Mouse (Mus musculus): ENCODE data around the gene Tnfaip3. TPM values are rescaled to one million over a fixed set of nuclear protein-coding genes. Genes with fewer than 3 reads are reported as not detected.

Gene Tnfaip3
- polyA plus RNA-seq, 1 experiment from 2014 or later: 3.3 TPM

GRCm38 (mm10) chr10:18991057-18991456 is 24.4 kb downstream of the Tnfaip3 start:
- no peak overlapping the region for H3K27ac ChIP-seq
- no peaks in the 10 kb centered on the region for H3K9me3 ChIP-seq
- H3K4me2 ChIP-seq (replicated peaks): no peak overlapping the region
- H3K9ac ChIP-seq: no peak overlapping the region
- no peaks in the 10 kb centered on the region for H3K36me3 ChIP-seq
- 93% methylated on average over 4 of the region's 4 CpGs for WGBS
- no peak for ATAC-seq (ENCODE audit: insufficient number of reproducible peaks, insufficient read depth, low FRiP score, low TSS enrichment)
- H3K27me3 ChIP-seq: no peaks in the 10 kb centered on the region
- H3K4me3 ChIP-seq: no peak overlapping the region
- 0 out of 2 replicates have a peak, but pooled peaks cover 5% of the 10 kb centered on the region for H3K4me1 ChIP-seq

- ATAC-seq (ENCODE audit: insufficient number of reproducible peaks, insufficient read depth, low FRiP score, low TSS enrichment): no peak
- Histone ChIP-seq H3K27me3 (no peaks in the 10 kb centered on the region), H3K9ac (no peak overlapping the region), H3K9me3 (no peaks in the 10 kb centered on the region), H3K4me3 (no peak overlapping the region), H3K4me2 (replicated peaks) (no peak overlapping the region), H3K27ac (no peak overlapping the region), H3K4me1 (0 out of 2 replicates have a peak, but pooled peaks cover 5% of the 10 kb centered on the region), H3K36me3 (no peaks in the 10 kb centered on the region)
- 78% methylated on average over 2 of the region's 2 CpGs for WGBS
Observed at GRCm38 (mm10) chr10:18987907-18988199, 27.6 kb downstream of the Tnfaip3 start.

GRCm38 (mm10) chr10:18987046-18987906 is 28.2 kb downstream of the Tnfaip3 start:
- Histone ChIP-seq H3K4me2 (replicated peaks) (no peak overlapping the region), H3K27ac (no peak overlapping the region), H3K9ac (no peak overlapping the region), H3K4me1 (0 out of 2 replicates have a peak, but pooled peaks cover 5% of the 10 kb centered on the region), H3K9me3 (no peaks in the 10 kb centered on the region), H3K27me3 (no peaks in the 10 kb centered on the region), H3K4me3 (no peak overlapping the region), H3K36me3 (no peaks in the 10 kb centered on the region)
- no peak for ATAC-seq (ENCODE audit: insufficient number of reproducible peaks, insufficient read depth, low FRiP score, low TSS enrichment)
- 17% methylated on average over 2 of the region's 2 CpGs for WGBS

- H3K27ac ChIP-seq: no peak overlapping the region
- H3K4me2 ChIP-seq (replicated peaks): no peak overlapping the region
- no peak overlapping the region for H3K9ac ChIP-seq
- no peak for ATAC-seq (ENCODE audit: insufficient number of reproducible peaks, insufficient read depth, low FRiP score, low TSS enrichment)
- no peaks in the 10 kb centered on the region for H3K27me3 ChIP-seq
- no peaks in the 10 kb centered on the region for H3K36me3 ChIP-seq
- WGBS: 79% methylated on average over 3 of the region's 3 CpGs
- no peak overlapping the region for H3K4me3 ChIP-seq
- H3K4me1 ChIP-seq: 0 out of 2 replicates have a peak, but pooled peaks cover 5% of the 10 kb centered on the region
- no peaks in the 10 kb centered on the region for H3K9me3 ChIP-seq
Observed at GRCm38 (mm10) chr10:18985516-18985915, 29.9 kb downstream of the Tnfaip3 start.

- Histone ChIP-seq H3K9me3 (no peaks in the 10 kb centered on the region), H3K9ac (no peak overlapping the region), H3K36me3 (no peaks in the 10 kb centered on the region), H3K27me3 (no peaks in the 10 kb centered on the region), H3K27ac (no peak overlapping the region), H3K4me2 (replicated peaks) (no peak overlapping the region), H3K4me1 (0 out of 2 replicates have a peak, but pooled peaks cover 5% of the 10 kb centered on the region), H3K4me3 (no peak overlapping the region)
- no peak for ATAC-seq (ENCODE audit: insufficient number of reproducible peaks, insufficient read depth, low FRiP score, low TSS enrichment)
- 75% methylated on average over 6 of the region's 6 CpGs for WGBS
Observed at GRCm38 (mm10) chr10:18983514-18983913, 31.9 kb downstream of the Tnfaip3 start.

- H3K9me3 ChIP-seq: no peaks in the 10 kb centered on the region
- H3K36me3 ChIP-seq: no peaks in the 10 kb centered on the region
- ATAC-seq (ENCODE audit: insufficient number of reproducible peaks, insufficient read depth, low FRiP score, low TSS enrichment): no peak
- no peak overlapping the region for H3K4me2 ChIP-seq (replicated peaks)
- H3K27me3 ChIP-seq: no peaks in the 10 kb centered on the region
- H3K27ac ChIP-seq: no peak overlapping the region
- H3K4me1 ChIP-seq: no peaks in the 10 kb centered on the region
- no peak overlapping the region for H3K4me3 ChIP-seq
- 79% methylated on average over 3 of the region's 3 CpGs for WGBS
- H3K9ac ChIP-seq: no peak overlapping the region
Observed at GRCm38 (mm10) chr10:18974486-18974885, 41.0 kb downstream of the Tnfaip3 start.

- Histone ChIP-seq H3K4me3 (no peak overlapping the region), H3K9me3 (no peaks in the 10 kb centered on the region), H3K36me3 (no peaks in the 10 kb centered on the region), H3K27ac (no peak overlapping the region), H3K4me1 (no peaks in the 10 kb centered on the region), H3K9ac (no peak overlapping the region), H3K4me2 (replicated peaks) (no peak overlapping the region), H3K27me3 (no peaks in the 10 kb centered on the region)
- no peak for ATAC-seq (ENCODE audit: insufficient number of reproducible peaks, insufficient read depth, low FRiP score, low TSS enrichment)
- WGBS: 90% methylated on average over 10 of the region's 10 CpGs
Observed at GRCm38 (mm10) chr10:18966893-18967292, 48.6 kb downstream of the Tnfaip3 start.

GRCm38 (mm10) chr10:18965601-18966000 is 49.9 kb downstream of the Tnfaip3 start:
- Histone ChIP-seq H3K9ac (no peak overlapping the region), H3K4me2 (replicated peaks) (no peak overlapping the region), H3K9me3 (no peaks in the 10 kb centered on the region), H3K36me3 (no peaks in the 10 kb centered on the region), H3K4me3 (no peak overlapping the region), H3K27me3 (no peaks in the 10 kb centered on the region), H3K4me1 (no peaks in the 10 kb centered on the region), H3K27ac (no peak overlapping the region)
- WGBS: 83% methylated on average over 4 of the region's 4 CpGs
- no peak for ATAC-seq (ENCODE audit: insufficient number of reproducible peaks, insufficient read depth, low FRiP score, low TSS enrichment)

GRCm38 (mm10) chr10:18964856-18965255 is 50.6 kb downstream of the Tnfaip3 start:
- Histone ChIP-seq H3K9ac (no peak overlapping the region), H3K4me2 (replicated peaks) (no peak overlapping the region), H3K27me3 (no peaks in the 10 kb centered on the region), H3K4me1 (no peaks in the 10 kb centered on the region), H3K36me3 (no peaks in the 10 kb centered on the region), H3K27ac (no peak overlapping the region), H3K4me3 (no peak overlapping the region), H3K9me3 (no peaks in the 10 kb centered on the region)
- ATAC-seq (ENCODE audit: insufficient number of reproducible peaks, insufficient read depth, low FRiP score, low TSS enrichment): no peak
- 67% methylated on average over 7 of the region's 7 CpGs for WGBS

- Histone ChIP-seq H3K36me3 (no peaks in the 10 kb centered on the region), H3K4me1 (no peaks in the 10 kb centered on the region), H3K4me2 (replicated peaks) (no peak overlapping the region), H3K4me3 (no peak overlapping the region), H3K9ac (no peak overlapping the region), H3K27me3 (no peaks in the 10 kb centered on the region), H3K27ac (no peak overlapping the region), H3K9me3 (no peaks in the 10 kb centered on the region)
- WGBS: 51% methylated on average over 13 of the region's 14 CpGs
- ATAC-seq (ENCODE audit: insufficient number of reproducible peaks, insufficient read depth, low FRiP score, low TSS enrichment): no peak
Observed at GRCm38 (mm10) chr10:18959777-18960492, 55.5 kb downstream of the Tnfaip3 start.

- H3K4me2 ChIP-seq (replicated peaks): no peak overlapping the region
- no peak overlapping the region for H3K4me3 ChIP-seq
- 3% methylated on average over 1 of the region's 1 CpGs for WGBS
- no peaks in the 10 kb centered on the region for H3K27me3 ChIP-seq
- H3K9me3 ChIP-seq: no peaks in the 10 kb centered on the region
- no peaks in the 10 kb centered on the region for H3K4me1 ChIP-seq
- H3K27ac ChIP-seq: no peak overlapping the region
- no peak for ATAC-seq (ENCODE audit: insufficient number of reproducible peaks, insufficient read depth, low FRiP score, low TSS enrichment)
- H3K36me3 ChIP-seq: no peaks in the 10 kb centered on the region
- H3K9ac ChIP-seq: no peak overlapping the region
Observed at GRCm38 (mm10) chr10:18953706-18954071, 61.8 kb downstream of the Tnfaip3 start.

- no peak overlapping the region for H3K4me3 ChIP-seq
- H3K4me1 ChIP-seq: no peaks in the 10 kb centered on the region
- no peaks in the 10 kb centered on the region for H3K9me3 ChIP-seq
- no peaks in the 10 kb centered on the region for H3K36me3 ChIP-seq
- H3K27ac ChIP-seq: no peak overlapping the region
- H3K27me3 ChIP-seq: no peaks in the 10 kb centered on the region
- no peak overlapping the region for H3K4me2 ChIP-seq (replicated peaks)
- ATAC-seq (ENCODE audit: insufficient number of reproducible peaks, insufficient read depth, low FRiP score, low TSS enrichment): no peak
- no peak overlapping the region for H3K9ac ChIP-seq
Observed at GRCm38 (mm10) chr10:18953011-18953705, 62.3 kb downstream of the Tnfaip3 start.

Data from embryonic facial prominence, embryonic 12.5 days (tissue).